22 mouse cellular contexts compared by ENCODE assay signal in genomic region chr6:116724489-116725160, GRCm38 (mm10). TPM values are rescaled to one million over a fixed set of nuclear protein-coding genes. Genes with fewer than 3 reads are reported as not detected.
DNase-seq lines count a peak whose midpoint lies in the region; ATAC-seq lines count a peak whose summit lies in the region.
"Had no signal": no experiment of that assay in that cellular context is flagged by ENCODE, and none has a peak within 500 bp of the region (broad histone marks: within the 10 kb centered on the region; RNA-seq: fewer than 3 reads in every experiment).

No protein-coding gene starts in this region.

- H3K9ac ChIP-seq in hindbrain, embryonic 11.5 days (ENCODE audit: low read depth, low read length), result no peak overlapping the region
- H3K9ac ChIP-seq: embryonic facial prominence, embryonic 12.5 days; lung, embryonic 15.5 days; neural tube, embryonic 15.5 days had no signal

- H3K4me1 ChIP-seq in hindbrain, embryonic 11.5 days (replicated peaks; ENCODE audit: control insufficient read depth, insufficient read depth, low read length), result no peaks in the 10 kb centered on the region
- H3K4me1 ChIP-seq: embryonic facial prominence, embryonic 12.5 days; lung, embryonic 15.5 days; neural tube, embryonic 15.5 days had no signal

- DNase-seq in 416B (ENCODE audit: low read depth) (peak; percentile 53), A20 (ENCODE audit: low read depth, low spot score) (peak; percentile 70)
- DNase-seq in monocyte, adult 2 months (ENCODE audit: low read depth in 1 of 2, low spot score in 2 of 2), result peak; percentile 19 to 27
- DNase-seq in yolk sac, embryonic 10.5 days (ENCODE audit: low spot score), result no peak
- no peak for DNase-seq in hindbrain, embryonic 11.5 days (ENCODE audit: low spot score)
- DNase-seq: adrenal gland, postnatal 25 days; cerebellum, adult 8-10 months; heart, postnatal 14 days; kidney, adult 2 months; kidney, postnatal 14 days; midbrain, embryonic 14.5 days; right cerebral cortex, postnatal 25 days had no signal

- no peaks in the 10 kb centered on the region for H3K36me3 ChIP-seq in hindbrain, embryonic 11.5 days (ENCODE audit: control insufficient read depth, insufficient read depth, low read length)
- H3K36me3 ChIP-seq: embryonic facial prominence, embryonic 12.5 days; G1E; lung, embryonic 15.5 days; neural tube, embryonic 15.5 days had no signal

- ATAC-seq in common myeloid progenitor, adult 5-6 weeks (replicated peaks; ENCODE audit: low read depth, poor library complexity, severe bottlenecking), result peak; percentile 96
- no peak for ATAC-seq in inflammation-experienced regulatory T-cells, adult 6 months
- no peak for ATAC-seq in hindbrain, embryonic 11.5 days (ENCODE audit: low FRiP score)
- ATAC-seq: CD4-positive, CD25-positive, alpha-beta regulatory T cell, adult 4 months; forebrain, embryonic 14.5 days; hindbrain, postnatal 0 days had no signal

- no peaks in the 10 kb centered on the region for H3K9me3 ChIP-seq in hindbrain, embryonic 11.5 days (ENCODE audit: control insufficient read depth, low read length)
- H3K9me3 ChIP-seq: embryonic facial prominence, embryonic 12.5 days; lung, embryonic 15.5 days; neural tube, embryonic 15.5 days had no signal

- no peaks in the 10 kb centered on the region for H3K27me3 ChIP-seq in hindbrain, embryonic 11.5 days (ENCODE audit: control insufficient read depth, insufficient read depth, low read length)
- H3K27me3 ChIP-seq: embryonic facial prominence, embryonic 12.5 days; lung, embryonic 15.5 days; neural tube, embryonic 15.5 days had no signal

- H3K4me2 ChIP-seq in hindbrain, embryonic 11.5 days (replicated peaks; ENCODE audit: low read depth, low read length), result no peak overlapping the region
- H3K4me2 ChIP-seq: embryonic facial prominence, embryonic 12.5 days; heart, embryonic 11.5 days; lung, embryonic 15.5 days; neural tube, embryonic 15.5 days had no signal

- H3K4me3 ChIP-seq in hindbrain, embryonic 11.5 days (ENCODE audit: low read depth, low read length), result no peak overlapping the region
- H3K4me3 ChIP-seq: embryonic facial prominence, embryonic 12.5 days; lung, embryonic 15.5 days; neural tube, embryonic 15.5 days had no signal

- no peak overlapping the region for H3K27ac ChIP-seq in hindbrain, embryonic 11.5 days (ENCODE audit: low read depth, low read length)
- H3K27ac ChIP-seq: embryonic facial prominence, embryonic 12.5 days; hindbrain, postnatal 0 days; lung, embryonic 15.5 days; neural tube, embryonic 15.5 days had no signal

- WGBS in hindbrain, embryonic 11.5 days, result 80% methylated on average over 12 of the region's 12 CpGs

RNA-seq across cellular contexts. Expression of gene Tmem72, which starts 7.9 kb away (rescaled TPM):
- total RNA-seq in common myeloid progenitor, adult 5-6 weeks (2017), result 0.05 TPM in 2 replicates
- polyA plus RNA-seq in inflammation-experienced regulatory T-cells, adult 6 months (2017; shearing (Covaris generic)), result under 1 TPM in 2 of 3 experiments, not detected in 1; 0.03 TPM
- 0.07 and 0.12 TPM in 2 replicates for polyA plus RNA-seq in hindbrain, embryonic 11.5 days (2014; fragmentation: Nextera tagmentation; extraction: Ambion mirVana)
- polyA plus RNA-seq: G1E had no signal

RNA-seq across cellular contexts. Expression of gene Rassf4, which starts 50.9 kb away (rescaled TPM):
- 15.0 and 17.4 TPM in 2 replicates for total RNA-seq in common myeloid progenitor, adult 5-6 weeks (2017)
- 1 to 10 TPM; 1.6 to 3.9 (median 1.9) TPM for polyA plus RNA-seq in inflammation-experienced regulatory T-cells, adult 6 months (2017; shearing (Covaris generic))
- polyA plus RNA-seq in hindbrain, embryonic 11.5 days (2014; fragmentation: Nextera tagmentation; extraction: Ambion mirVana), result 60.7 and 78.3 TPM in 2 replicates
- polyA plus RNA-seq: G1E had no signal

Comparison
In these comparisons a context has a peak if more than half of its experiments do, and no peak if none do; other contexts are left out.
1. DNase-seq: peak in 416B (single experiment), A20 (single experiment) and monocyte, adult 2 months (2 of 2); none in yolk sac, embryonic 10.5 days (single experiment) and hindbrain, embryonic 11.5 days (single experiment).
2. RNA of gene Rassf4, which starts 50.9 kb away (polyA plus RNA-seq): 60.7 to 78.3 TPM in hindbrain, embryonic 11.5 days; 1.6 to 3.9 TPM in inflammation-experienced regulatory T-cells, adult 6 months; every median in the first group is over 10 times any median in the second.